Mouse (Mus musculus): ENCODE data around the gene Usp1. TPM values are rescaled to one million over a fixed set of nuclear protein-coding genes. Genes with fewer than 3 reads are reported as not detected.
A peak's percentile ranks its signal among the peaks of the same experiment; 100 is the strongest.
"Not testable (repeated sequence)": the region's sequence is repeated elsewhere in the genome, so short reads cannot be mapped to it uniquely, and the experiment has no call there.

Usp1 gene
- total RNA-seq (2015) (192 and 198 TPM in 2 replicates), total RNA-seq (2017) (164 and 194 TPM in 2 replicates)

DNA sequence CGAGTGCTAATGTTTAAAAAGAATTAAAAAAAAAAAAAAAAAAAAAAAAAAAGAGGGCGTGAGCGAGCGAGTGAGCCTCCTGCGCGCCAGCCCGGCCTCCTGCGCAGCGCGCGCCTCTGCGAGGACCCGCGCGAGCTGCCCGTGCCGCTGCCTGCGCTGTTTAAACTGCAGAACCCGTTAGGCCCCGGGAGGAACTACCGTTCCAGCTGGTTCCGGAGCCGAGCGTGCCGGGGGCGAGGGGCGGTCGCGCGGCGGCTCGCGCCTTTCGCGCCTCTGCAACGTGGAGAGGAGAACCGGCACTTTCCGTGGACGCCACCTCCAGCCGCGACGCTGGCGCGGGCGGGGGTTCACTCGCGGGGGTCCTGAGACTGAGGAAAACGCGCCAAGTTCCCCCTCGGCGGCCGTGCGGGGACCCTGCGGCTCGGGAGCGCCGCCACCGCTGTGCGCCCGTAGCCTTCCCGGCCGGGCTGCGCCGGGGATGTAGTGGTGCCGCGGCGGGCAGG, at the start of gene Usp1:
Usp1 (plus strand) TSS at position 243 of the 503 bp plus-strand sequence.
- no peak for ATAC-seq (replicated peaks; ENCODE audit: poor library complexity)

DNA sequence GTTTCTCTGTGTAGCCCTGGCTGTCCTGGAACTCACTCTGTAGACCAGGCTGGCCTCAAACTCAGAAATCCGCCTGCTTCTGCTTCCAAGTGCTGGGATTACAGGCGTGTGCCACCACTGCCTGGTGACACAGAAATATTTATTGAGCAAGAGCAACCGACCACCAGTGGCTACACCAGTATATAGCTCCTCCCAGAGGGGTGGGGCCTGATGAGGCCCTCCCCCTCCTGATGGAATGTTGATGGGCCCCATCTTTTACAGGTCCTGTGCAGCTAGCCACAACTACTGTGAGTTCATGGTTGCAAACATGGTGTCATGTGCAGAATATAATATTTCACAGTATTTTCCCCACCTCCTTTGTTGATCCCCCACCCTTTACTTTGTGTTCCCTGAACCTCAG, 40.9 kb upstream of the Usp1 start:
- ATAC-seq (replicated peaks; ENCODE audit: poor library complexity), result no peak

DNA sequence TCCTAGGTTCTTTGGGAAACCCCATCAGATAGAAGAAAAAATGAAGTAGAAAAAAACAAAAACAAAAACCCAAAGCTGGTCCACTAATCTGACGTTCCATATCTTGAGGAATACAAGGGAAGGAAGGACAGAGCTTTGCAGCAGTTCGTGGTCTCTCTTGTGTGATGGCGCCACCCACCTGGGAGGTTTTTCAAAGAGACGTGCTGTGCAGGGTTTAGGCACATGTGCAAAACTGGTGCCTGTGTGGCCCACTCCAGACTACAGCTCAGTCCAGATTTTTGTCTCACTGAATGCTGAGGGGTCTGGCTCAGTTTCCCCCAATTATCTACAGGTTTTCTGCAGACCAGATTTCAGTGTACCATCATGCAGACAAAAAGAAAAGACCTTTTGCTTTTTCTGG, 37.2 kb upstream of the Usp1 start:
- ATAC-seq (replicated peaks; ENCODE audit: poor library complexity), result no peak

DNA sequence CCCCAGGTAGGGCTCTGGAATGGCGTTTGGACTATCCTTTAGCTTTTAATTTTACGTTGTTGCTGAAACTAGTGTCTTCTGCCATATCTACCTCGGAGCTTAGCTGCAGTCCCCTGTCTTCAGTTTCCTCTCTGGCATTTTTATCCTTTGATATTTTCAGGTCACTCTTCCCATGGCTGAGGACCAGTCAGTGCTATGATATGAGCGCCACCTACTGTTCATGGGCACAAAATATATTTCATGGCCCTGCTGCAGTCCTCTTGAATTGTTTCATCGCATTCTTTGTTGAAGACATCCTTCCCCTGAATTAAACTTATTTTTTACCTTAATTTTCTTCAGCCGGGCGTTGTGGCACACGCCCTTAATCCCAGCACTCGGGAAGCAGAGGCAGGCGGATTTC, 36.5 kb upstream of the Usp1 start:
- ATAC-seq (replicated peaks; ENCODE audit: poor library complexity), result peak; percentile 87

DNA sequence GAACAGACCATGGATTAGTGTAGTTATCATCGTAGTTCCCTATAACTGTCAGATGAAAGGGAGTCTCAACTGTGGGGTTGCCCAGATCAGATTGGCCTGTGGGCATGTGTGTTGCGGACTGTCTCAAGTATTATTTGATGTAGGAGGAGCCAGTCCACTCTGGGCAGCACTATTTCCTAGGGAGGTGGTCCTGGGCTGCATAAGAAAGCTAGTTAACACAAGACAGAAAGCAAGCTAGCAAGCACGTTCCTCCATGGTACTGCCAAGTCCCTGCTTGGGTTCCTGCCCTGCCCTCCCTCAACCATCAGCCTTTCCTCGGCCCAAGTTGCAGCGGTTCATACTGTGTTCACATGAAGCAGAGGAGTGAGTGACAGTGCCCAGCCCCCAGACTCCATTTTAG, 13.4 kb upstream of the Usp1 start:
- ATAC-seq (replicated peaks; ENCODE audit: poor library complexity), result no peak

DNA sequence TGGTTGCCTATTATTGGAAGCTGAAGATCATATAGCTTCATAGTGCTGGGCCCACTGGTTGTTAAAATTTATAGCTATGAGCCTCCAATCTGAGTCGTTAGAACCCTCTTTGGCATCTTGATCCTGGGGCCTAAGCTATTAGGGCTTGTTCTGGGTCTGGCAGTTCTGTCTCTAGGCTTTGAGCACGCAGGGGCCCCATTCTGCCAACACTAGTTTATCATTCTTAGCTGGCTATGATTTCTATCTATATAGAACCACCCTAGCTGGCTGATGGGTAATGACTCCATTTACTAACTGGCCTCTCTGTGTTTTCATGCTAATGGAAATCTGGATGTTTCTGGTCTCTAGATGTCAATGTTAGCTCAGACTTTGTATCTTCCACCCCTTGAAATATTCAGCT, 5.9 kb upstream of the Usp1 start:
- no peak for ATAC-seq (replicated peaks; ENCODE audit: poor library complexity)

DNA sequence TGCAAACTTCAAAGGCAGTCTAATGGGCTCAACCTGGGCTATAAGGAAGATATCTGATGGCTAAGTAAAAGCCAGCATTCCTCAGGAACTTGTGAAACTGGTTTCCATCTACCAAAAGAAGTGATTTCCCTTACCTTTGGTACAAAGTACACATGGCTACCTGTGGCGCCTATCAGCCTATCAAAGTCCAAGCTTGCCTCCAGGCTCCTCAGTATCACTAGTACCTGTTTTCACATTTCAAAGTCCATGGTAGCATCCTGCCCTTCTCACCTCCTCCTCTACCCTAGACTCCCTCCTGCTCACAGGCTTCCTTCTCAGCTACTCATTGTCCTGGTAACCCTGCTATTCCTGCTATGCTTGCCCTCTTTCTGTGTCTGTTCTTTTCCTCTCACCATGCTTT, 5.4 kb upstream of the Usp1 start:
- no peak for ATAC-seq (replicated peaks; ENCODE audit: poor library complexity)

DNA sequence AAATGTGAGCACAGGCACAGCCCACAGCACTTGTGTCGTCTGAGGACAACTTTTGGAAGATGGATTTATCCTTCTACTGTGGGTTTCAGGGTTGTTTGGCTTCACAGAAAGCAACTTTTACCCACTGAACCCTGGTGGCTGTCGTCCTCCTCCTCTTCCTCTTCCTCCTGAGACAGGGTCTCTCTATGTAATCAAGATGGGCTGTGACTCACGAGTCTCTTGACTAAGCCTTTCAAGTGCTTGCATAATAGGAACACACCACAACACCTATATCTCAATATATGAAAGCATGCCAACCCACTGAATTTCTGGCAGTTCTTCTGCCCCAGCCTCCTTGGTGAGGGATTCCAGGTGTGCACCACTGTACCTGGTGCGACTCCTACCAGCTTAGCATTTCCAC, 2.7 kb upstream of the Usp1 start:
- no peak for ATAC-seq (replicated peaks; ENCODE audit: poor library complexity)

DNA sequence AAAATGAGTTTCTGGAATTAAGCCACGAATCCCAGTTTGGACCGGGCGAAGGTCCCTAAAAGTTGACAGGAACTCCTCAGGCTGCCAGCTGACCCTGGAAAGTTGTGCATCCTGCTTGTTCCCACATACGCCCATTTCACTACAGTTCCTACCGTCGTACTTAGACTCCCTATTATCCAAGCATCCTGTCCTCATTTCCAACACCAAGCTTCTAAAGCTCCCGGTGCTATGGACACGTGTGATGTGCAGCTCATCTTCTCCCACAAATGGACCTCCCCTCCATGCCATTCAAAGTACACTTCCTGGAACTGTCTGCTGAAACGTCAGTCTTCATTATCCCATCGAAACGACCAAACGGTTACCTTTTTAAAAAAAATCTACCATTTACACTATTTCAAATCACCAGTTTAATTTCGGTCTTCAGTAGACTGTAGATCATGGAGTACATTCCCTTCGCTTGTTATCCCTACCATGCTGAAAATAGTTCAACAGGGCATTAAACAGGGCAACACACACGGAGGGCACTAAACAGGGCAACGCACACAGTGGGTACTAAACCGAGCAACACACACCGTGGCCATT, 1.5 kb upstream of the Usp1 start:
- ATAC-seq (replicated peaks; ENCODE audit: poor library complexity), result no peak

DNA sequence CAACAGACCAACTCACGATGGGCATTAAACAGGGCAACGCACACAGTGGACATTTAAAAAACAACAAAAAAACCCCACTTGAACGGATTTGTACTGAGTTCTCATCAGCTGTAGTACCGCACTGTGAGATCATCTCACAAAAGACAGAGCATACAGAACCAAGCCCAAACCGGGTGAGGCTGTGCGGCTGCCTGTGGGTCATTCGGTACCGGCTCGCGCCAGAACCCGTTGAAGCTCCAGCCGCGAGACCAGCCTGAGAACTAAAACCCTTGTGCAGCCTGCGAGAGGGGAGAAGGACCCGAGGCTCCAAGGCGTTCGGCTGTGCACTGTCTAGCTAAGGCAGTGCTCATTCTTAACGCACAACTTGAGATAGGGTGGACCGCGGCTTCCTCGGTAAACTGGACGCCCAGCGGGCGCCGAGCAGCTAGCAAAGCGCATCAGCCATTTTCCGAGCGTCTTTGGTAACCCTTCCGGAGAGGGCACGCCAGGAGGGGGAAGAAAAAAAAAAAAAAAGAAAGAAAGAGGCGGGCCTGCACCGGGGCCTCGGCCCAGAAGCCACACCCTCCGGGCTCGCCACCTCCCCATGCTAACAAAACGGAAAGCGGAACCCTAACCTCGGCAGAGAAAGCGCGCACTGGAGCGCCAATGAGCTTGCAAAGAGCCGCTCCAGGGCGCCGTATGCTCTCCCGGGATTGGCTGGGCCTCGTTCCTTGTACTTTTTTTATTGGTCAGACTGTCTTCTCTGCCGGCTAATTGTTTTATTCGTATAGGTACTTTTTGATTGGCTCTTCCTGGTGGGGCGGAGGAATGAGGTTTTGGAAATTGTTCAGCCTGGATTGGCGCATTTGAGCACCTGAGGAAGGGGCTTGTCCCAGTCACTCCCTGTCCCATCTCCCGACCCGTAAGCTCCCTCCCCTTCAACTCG, 705 bp upstream of the Usp1 start:
- ATAC-seq (replicated peaks; ENCODE audit: poor library complexity), result peak; percentile 77

DNA sequence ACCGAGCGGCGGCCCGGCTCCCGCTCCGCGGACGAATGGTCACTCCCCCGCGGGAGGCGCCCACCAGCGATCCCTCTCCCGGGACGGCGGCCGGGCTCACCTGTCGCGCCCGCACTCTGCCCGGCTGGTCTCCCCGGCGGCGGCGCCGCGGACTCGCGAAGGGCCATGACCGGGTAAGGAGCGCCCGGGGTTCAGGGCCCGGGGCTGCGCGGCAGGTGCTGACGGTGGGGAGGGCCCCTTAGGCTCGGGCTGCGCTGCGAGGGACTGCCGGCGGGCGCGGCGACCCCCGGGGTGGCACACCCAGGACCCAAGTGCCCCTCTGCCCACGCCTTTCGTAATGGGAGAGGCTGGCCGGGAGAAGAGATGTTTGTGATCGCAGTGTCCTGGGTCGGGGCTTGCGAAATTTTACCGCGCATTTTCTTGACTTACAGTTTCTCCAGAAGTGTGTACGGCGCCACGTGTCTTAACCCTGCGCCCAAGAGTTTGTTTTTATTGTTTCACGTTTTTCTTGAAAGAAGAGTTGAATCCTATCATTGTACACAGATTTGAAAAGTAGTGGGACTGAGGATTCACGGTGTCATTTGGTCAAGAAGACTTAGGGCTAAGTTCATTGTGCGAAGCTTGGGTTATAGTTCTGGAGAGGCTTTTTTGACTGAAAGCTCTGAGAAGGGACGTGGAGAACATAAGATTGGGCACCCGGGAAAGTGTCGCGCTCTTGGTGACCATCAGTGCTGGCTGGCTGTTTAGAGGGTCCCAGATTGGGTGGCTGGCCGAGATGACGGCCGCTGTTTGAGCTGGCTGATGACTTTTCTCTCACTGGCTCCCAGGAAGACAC, 678 bp downstream of the Usp1 start:
- no peak for ATAC-seq (replicated peaks; ENCODE audit: poor library complexity)

DNA sequence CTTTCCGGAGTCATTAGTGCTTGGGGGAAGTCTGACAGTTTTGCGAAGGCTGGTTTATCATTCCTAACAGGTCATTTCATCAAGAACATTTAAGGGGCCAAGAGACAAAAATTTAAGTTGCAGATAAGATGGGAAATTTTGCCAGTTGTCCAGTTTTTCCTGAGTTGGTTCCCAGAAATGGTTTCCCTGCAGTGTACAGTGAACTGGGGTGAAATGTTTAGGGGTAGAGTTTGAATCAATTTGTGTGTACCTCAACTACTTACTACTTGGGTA, 1.2 kb downstream of the Usp1 start:
- ATAC-seq (replicated peaks; ENCODE audit: poor library complexity), result no peak

DNA sequence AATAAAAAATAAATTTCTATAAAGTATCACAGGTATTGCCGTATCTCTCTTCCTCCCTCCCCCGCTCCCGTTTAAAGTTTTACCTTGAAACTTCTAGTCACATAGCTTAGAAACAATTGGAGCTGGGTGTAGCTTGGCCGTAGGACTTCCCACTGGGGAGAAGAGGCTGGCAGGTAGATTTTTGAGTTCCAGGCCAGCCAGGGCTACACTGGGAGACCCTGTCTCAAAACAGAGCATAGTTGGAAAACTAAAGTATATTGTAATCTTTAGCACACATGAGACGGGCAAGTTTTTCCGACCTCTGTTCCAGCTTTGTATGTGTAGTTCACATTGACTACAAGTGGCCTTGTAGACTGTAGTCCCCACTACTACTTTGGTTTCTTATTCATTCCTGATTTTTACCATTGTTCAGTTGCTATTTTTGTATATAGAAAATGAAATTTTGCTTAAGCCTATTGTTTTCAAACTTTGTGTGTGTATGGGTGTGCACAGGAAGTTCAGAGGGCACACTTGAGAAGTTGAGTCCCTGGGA, 1.7 kb downstream of the Usp1 start:
- ATAC-seq (replicated peaks; ENCODE audit: poor library complexity), result no peak

DNA sequence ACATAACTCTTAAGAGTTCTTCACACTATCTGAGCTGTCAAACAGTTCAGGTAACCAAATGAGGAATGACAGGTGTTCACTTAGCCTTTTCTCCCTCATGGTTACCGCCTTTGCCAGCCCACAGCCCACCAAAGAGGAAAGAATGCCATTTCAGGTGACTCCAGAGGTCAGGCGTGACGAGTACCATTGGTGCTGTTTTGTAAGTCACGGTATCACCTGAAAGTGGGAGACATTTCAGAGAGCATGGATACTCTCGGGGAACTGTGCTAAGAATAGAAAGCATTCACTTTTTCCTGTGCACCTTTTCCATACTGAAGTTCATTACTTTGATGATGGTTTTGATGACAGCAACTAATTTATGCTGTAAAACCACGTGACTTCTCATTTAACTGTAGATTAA, 12.4 kb downstream of the Usp1 start:
- no peak for ATAC-seq (replicated peaks; ENCODE audit: poor library complexity)

DNA sequence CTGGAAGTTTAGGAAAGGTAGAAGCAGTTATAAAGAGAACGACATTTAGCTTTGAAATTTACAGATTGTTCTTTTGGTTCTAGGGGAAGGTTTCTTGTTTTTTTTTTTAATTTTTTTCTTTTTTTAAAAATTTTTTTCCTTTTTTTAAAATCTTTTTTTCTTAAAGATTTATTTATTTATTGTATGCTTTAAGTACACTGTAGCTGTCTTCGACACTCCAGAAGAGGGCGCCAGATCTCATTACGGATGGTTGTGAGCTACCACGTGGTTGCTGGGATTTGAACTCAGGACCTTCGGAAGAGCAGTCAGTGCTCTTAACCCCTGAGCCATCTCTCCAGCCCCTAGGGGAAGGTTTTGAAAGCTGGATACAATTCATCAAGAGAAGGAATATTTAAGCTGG, 14.6 kb downstream of the Usp1 start:
- not testable (repeated sequence) for ATAC-seq (replicated peaks; ENCODE audit: poor library complexity)

DNA sequence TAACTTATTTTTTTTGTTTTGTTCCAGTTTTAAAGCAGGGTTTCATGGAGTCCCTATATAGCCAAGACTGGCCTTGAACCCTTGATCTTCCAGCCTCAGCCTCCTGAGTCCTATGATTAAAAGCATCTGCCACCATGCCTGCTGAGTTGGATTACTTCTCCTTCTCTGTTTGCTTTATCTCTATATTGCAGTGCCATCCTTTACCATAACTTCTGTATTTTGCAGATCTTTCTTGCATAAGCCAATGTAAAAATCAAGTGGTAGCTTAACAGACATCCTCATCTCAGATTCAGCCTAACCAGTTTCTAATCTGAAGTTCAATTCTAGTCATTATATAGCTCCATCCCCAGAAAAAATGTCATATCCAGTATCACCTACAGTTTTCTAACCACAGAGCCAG, 27.0 kb downstream of the Usp1 start:
- ATAC-seq (replicated peaks; ENCODE audit: poor library complexity), result peak; percentile 42

DNA sequence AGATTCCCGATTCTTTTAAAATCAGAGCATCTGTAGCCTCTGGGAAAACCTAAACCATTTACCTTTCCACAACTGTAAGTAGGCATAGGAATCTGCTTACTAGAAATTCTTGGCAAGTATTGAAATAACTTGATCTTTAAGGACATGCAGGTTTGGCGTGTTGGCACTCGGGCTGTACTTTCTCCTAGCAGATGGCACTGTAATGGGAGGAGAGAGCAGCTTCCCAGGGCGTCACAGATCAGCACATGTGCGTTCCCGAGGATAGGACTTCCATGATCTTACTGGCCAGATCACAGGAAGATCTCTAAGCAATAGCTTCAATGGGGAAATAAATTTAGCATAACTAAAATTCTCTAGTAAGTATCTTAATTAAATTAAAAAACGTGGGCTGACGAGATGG, 32.4 kb downstream of the Usp1 start:
- no peak for ATAC-seq (replicated peaks; ENCODE audit: poor library complexity)

DNA sequence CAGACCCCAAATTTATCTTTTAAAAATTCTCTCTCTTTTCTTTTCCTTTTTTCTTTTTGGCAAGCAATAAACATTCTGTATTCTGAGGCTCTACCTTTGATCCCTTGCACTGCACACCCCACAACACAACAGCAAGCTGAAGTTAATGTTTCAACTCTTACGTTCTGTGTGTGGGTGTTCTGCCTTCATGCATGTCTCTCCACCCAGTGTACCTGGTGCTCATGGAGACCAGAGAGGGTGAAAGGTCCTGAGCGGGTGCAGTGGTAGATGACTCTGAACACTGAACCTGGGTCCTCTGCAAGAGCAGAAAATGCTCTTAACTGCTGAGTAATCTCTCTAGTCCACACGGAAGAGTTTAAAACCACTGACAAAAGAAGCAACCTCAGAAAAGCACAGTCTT, 36.6 kb downstream of the Usp1 start:
- no peak for ATAC-seq (replicated peaks; ENCODE audit: poor library complexity)

DNA sequence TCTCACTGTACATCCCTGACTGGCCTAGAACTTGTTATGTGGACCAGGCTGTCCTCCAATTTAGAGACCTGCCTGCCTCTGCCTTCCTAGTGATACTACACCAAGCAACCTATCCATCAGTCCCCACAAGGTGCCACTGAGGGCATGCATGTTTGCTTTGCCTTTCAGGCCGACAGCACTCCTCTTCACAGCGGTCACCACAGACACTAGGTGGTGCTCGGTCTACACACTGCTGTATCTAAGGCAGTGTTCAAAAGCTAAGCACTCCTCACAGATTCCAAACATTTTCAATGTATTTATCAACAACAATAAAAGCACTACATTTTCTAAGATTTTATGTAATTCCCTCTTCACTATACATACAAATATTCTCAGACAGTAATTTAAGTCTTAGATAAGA, 46.3 kb downstream of the Usp1 start:
- no peak for ATAC-seq (replicated peaks; ENCODE audit: poor library complexity)

DNA sequence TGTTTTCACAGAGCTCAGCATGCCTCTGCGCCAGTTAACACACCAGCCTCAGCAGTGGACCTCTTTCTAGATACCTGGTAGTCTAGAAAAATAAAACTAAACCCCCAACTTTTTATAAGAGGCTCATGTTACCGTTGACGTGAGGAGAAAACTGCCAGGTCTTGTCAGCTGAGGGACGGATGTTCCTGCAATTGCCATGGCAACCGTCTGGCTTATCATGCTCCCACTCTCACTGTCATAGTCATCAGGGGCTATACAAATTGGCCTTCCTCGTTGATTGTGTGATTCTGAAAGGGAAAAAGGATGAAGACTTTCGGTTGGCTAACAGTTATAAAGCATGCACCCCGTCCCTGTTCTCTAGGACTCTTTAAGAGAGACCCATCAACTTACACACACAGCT, 52.1 kb downstream of the Usp1 start:
- no peak for ATAC-seq (replicated peaks; ENCODE audit: poor library complexity)

DNA sequence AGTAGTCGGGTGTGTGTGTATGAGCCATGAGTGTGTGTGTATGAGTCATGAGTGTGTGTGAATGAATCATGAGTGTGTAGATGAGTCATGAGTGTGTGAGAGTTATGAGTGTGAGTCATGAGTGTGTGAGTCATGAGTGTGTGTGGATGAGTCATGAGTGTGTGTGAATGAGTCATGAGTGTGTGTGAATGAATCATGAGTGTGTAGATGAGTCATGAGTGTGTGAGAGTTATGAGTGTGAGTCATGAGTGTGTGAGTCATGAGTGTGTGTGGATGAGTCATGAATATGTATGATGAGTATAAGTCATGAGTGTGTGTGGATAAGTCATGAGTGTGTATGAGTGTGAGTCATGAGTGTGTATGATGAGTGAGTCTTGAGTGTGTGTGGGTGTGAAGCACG, 54.7 kb downstream of the Usp1 start:
- ATAC-seq (replicated peaks; ENCODE audit: poor library complexity), result not testable (repeated sequence)

All from megakaryocyte progenitor cell, adult 5-6 weeks (primary cell).